Mouse (Mus musculus): ENCODE results near the gene Arhgef19. TPM values are rescaled to one million over a fixed set of nuclear protein-coding genes. Genes with fewer than 3 reads are reported as not detected.

Arhgef19 gene
- total RNA-seq (2014; rRNA removed) (14.4 and 25.8 TPM in 2 replicates), polyA plus RNA-seq (2012; rRNA removed) (34.3 and 64.4 TPM in 2 replicates)

GRCm38 (mm10) chr4:141239388-141240125 is at the start of gene Arhgef19:
Gene Arhgef19, plus strand, starts transcription at chr4:141239499.
- Histone ChIP-seq H3K27me3 (ENCODE audit: control insufficient read depth, insufficient read depth, low read length) (no peaks in the 10 kb centered on the region), H3K27ac (replicated peaks; ENCODE audit: insufficient read depth, low read depth, low read length) (peak within 1 kb of the TSS; percentile 91), H3K9ac (ENCODE audit: low read depth, low read length) (peak within 1 kb of the TSS; percentile 69), H3K4me1 (ENCODE audit: control insufficient read depth, insufficient read depth, low read length) (peaks cover 32% of the 10 kb centered on the region), H3K36me3 (ENCODE audit: control insufficient read depth, insufficient read depth, low read length) (no peaks in the 10 kb centered on the region), H3K79me2 (ENCODE audit: control insufficient read depth, insufficient read depth, low read length) (peaks cover 3% of the 10 kb centered on the region; the same call in 1 of the 2 replicates), H3K4me3 (ENCODE audit: insufficient read depth, low read depth, low read length) (peak within 1 kb of the TSS; percentile 59)
- 2% methylated on average over 30 of the region's 31 CpGs for WGBS
- peak; percentile 94 for DNase-seq (ENCODE audit: extremely low read depth, low read depth, low spot score)
- 0 out of 2 replicates have a peak, but pooled peaks have one; percentile 9 for TF ChIP-seq CTCF (IDR thresholded peaks at IDR 0.05; ENCODE audit: low read depth, low read length)
- peak; percentile 53; the same call in 1 of the 2 replicates for TF ChIP-seq POLR2A (IDR thresholded peaks at IDR 0.05; ENCODE audit: extremely low read depth, insufficient read depth, low read length)

- no peak for TF ChIP-seq CTCF (IDR thresholded peaks at IDR 0.05; ENCODE audit: low read depth, low read length)
- TF ChIP-seq POLR2A (IDR thresholded peaks at IDR 0.05; ENCODE audit: extremely low read depth, insufficient read depth, low read length), result no peak
- Histone ChIP-seq H3K36me3 (ENCODE audit: control insufficient read depth, insufficient read depth, low read length) (peaks cover 3% of the 10 kb centered on the region; the same call in 1 of the 2 replicates), H3K27ac (replicated peaks; ENCODE audit: insufficient read depth, low read depth, low read length) (no peak overlapping the region), H3K27me3 (ENCODE audit: control insufficient read depth, insufficient read depth, low read length) (no peaks in the 10 kb centered on the region), H3K4me1 (ENCODE audit: control insufficient read depth, insufficient read depth, low read length) (peaks cover 15% of the 10 kb centered on the region), H3K9ac (ENCODE audit: low read depth, low read length) (no peak overlapping the region), H3K4me3 (ENCODE audit: insufficient read depth, low read depth, low read length) (no peak overlapping the region), H3K79me2 (ENCODE audit: control insufficient read depth, insufficient read depth, low read length) (no peaks in the 10 kb centered on the region)
- 94% methylated on average over 7 of the region's 7 CpGs for WGBS
- DNase-seq (ENCODE audit: extremely low read depth, low read depth, low spot score), result no peak
Observed at GRCm38 (mm10) chr4:141191294-141191693, 48.0 kb upstream of the Arhgef19 start.

- Histone ChIP-seq H3K4me3 (ENCODE audit: insufficient read depth, low read depth, low read length) (no peak overlapping the region), H3K79me2 (ENCODE audit: control insufficient read depth, insufficient read depth, low read length) (no peaks in the 10 kb centered on the region), H3K36me3 (ENCODE audit: control insufficient read depth, insufficient read depth, low read length) (peaks cover 13% of the 10 kb centered on the region), H3K27ac (replicated peaks; ENCODE audit: insufficient read depth, low read depth, low read length) (no peak overlapping the region), H3K4me1 (ENCODE audit: control insufficient read depth, insufficient read depth, low read length) (no peaks in the 10 kb centered on the region), H3K27me3 (ENCODE audit: control insufficient read depth, insufficient read depth, low read length) (no peaks in the 10 kb centered on the region), H3K9ac (ENCODE audit: low read depth, low read length) (no peak overlapping the region)
- 96% methylated on average over 6 of the region's 6 CpGs for WGBS
- TF ChIP-seq POLR2A (IDR thresholded peaks at IDR 0.05; ENCODE audit: extremely low read depth, insufficient read depth, low read length) (no peak), CTCF (IDR thresholded peaks at IDR 0.05; ENCODE audit: low read depth, low read length) (no peak)
- DNase-seq (ENCODE audit: extremely low read depth, low read depth, low spot score), result no peak
Observed at GRCm38 (mm10) chr4:141194553-141194952, 44.7 kb upstream of the Arhgef19 start.

GRCm38 (mm10) chr4:141196981-141197685 is 42.2 kb upstream of the Arhgef19 start:
- no peak for DNase-seq (ENCODE audit: extremely low read depth, low read depth, low spot score)
- H3K4me3 ChIP-seq (ENCODE audit: insufficient read depth, low read depth, low read length), result no peak overlapping the region
- TF ChIP-seq CTCF (IDR thresholded peaks at IDR 0.05; ENCODE audit: low read depth, low read length) (no peak), POLR2A (IDR thresholded peaks at IDR 0.05; ENCODE audit: extremely low read depth, insufficient read depth, low read length) (no peak)
- H3K27ac ChIP-seq (replicated peaks; ENCODE audit: insufficient read depth, low read depth, low read length), result no peak overlapping the region
- H3K79me2 ChIP-seq (ENCODE audit: control insufficient read depth, insufficient read depth, low read length), result no peaks in the 10 kb centered on the region
- H3K27me3 ChIP-seq (ENCODE audit: control insufficient read depth, insufficient read depth, low read length), result no peaks in the 10 kb centered on the region
- WGBS, result 96% methylated on average over 13 of the region's 13 CpGs
- H3K4me1 ChIP-seq (ENCODE audit: control insufficient read depth, insufficient read depth, low read length), result no peaks in the 10 kb centered on the region
- peaks cover 22% of the 10 kb centered on the region for H3K36me3 ChIP-seq (ENCODE audit: control insufficient read depth, insufficient read depth, low read length)
- no peak overlapping the region for H3K9ac ChIP-seq (ENCODE audit: low read depth, low read length)

GRCm38 (mm10) chr4:141197686-141198035 is 41.6 kb upstream of the Arhgef19 start:
- WGBS, result 97% methylated on average over 13 of the region's 13 CpGs
- Histone ChIP-seq H3K36me3 (ENCODE audit: control insufficient read depth, insufficient read depth, low read length) (peaks cover 22% of the 10 kb centered on the region), H3K79me2 (ENCODE audit: control insufficient read depth, insufficient read depth, low read length) (no peaks in the 10 kb centered on the region), H3K9ac (ENCODE audit: low read depth, low read length) (no peak overlapping the region), H3K4me3 (ENCODE audit: insufficient read depth, low read depth, low read length) (no peak overlapping the region), H3K27me3 (ENCODE audit: control insufficient read depth, insufficient read depth, low read length) (no peaks in the 10 kb centered on the region), H3K4me1 (ENCODE audit: control insufficient read depth, insufficient read depth, low read length) (no peaks in the 10 kb centered on the region), H3K27ac (replicated peaks; ENCODE audit: insufficient read depth, low read depth, low read length) (no peak overlapping the region)
- no peak for TF ChIP-seq POLR2A (IDR thresholded peaks at IDR 0.05; ENCODE audit: extremely low read depth, insufficient read depth, low read length)
- 0 out of 2 replicates have a peak, but pooled peaks have one; percentile 2 for TF ChIP-seq CTCF (IDR thresholded peaks at IDR 0.05; ENCODE audit: low read depth, low read length)
- no peak for DNase-seq (ENCODE audit: extremely low read depth, low read depth, low spot score)

Data from liver, adult 2 months (tissue).